Mouse (Mus musculus): ENCODE results near the gene Eva1b. TPM values are rescaled to one million over a fixed set of nuclear protein-coding genes. Genes with fewer than 3 reads are reported as not detected.
A peak's percentile ranks its signal among the peaks of the same experiment; 100 is the strongest.

Eva1b gene
- total RNA-seq (2015) (0.12 and 0.94 TPM in 2 replicates), total RNA-seq (2017) (1.7 TPM in 1 of 2 replicates, not detected in the other)

GRCm38 (mm10) chr4:126147533-126148160, at the start of gene Eva1b:
Eva1b (plus strand) TSS chr4:126147744.
- ATAC-seq (replicated peaks; ENCODE audit: poor library complexity), result no peak

GRCm38 (mm10) chr4:126099365-126099764, 48.2 kb upstream of the Eva1b start:
- peak; percentile 17; the same call in 1 of the 2 replicates for ATAC-seq (replicated peaks; ENCODE audit: poor library complexity)

- ATAC-seq (replicated peaks; ENCODE audit: poor library complexity), result no peak
Measured at GRCm38 (mm10) chr4:126100764-126101163, 46.8 kb upstream of the Eva1b start.

GRCm38 (mm10) chr4:126102061-126102841, 45.3 kb upstream of the Eva1b start:
- ATAC-seq (replicated peaks; ENCODE audit: poor library complexity), result no peak

- ATAC-seq (replicated peaks; ENCODE audit: poor library complexity), result peak; percentile 80
Measured at GRCm38 (mm10) chr4:126103057-126103581, 44.4 kb upstream of the Eva1b start.

- ATAC-seq (replicated peaks; ENCODE audit: poor library complexity), result peak; percentile 78
Measured at GRCm38 (mm10) chr4:126103590-126104068, 43.9 kb upstream of the Eva1b start, which contains the start of gene Stk40. Stk40 (plus strand) TSS chr4:126103957.

GRCm38 (mm10) chr4:126104261-126105075, 43.1 kb upstream of the Eva1b start:
- ATAC-seq (replicated peaks; ENCODE audit: poor library complexity), result no peak

GRCm38 (mm10) chr4:126105131-126105783, 42.3 kb upstream of the Eva1b start:
- no peak for ATAC-seq (replicated peaks; ENCODE audit: poor library complexity)

- ATAC-seq (replicated peaks; ENCODE audit: poor library complexity), result no peak
Measured at GRCm38 (mm10) chr4:126108061-126108740, 39.3 kb upstream of the Eva1b start.

- no peak for ATAC-seq (replicated peaks; ENCODE audit: poor library complexity)
Measured at GRCm38 (mm10) chr4:126109613-126110373, 37.8 kb upstream of the Eva1b start.

- peak; percentile 75 for ATAC-seq (replicated peaks; ENCODE audit: poor library complexity)
Measured at GRCm38 (mm10) chr4:126110374-126111152, 37.0 kb upstream of the Eva1b start.

- ATAC-seq (replicated peaks; ENCODE audit: poor library complexity), result no peak
Measured at GRCm38 (mm10) chr4:126111153-126111549, 36.4 kb upstream of the Eva1b start.

- ATAC-seq (replicated peaks; ENCODE audit: poor library complexity), result no peak
Measured at GRCm38 (mm10) chr4:126113243-126113642, 34.3 kb upstream of the Eva1b start.

GRCm38 (mm10) chr4:126113943-126114342, 33.6 kb upstream of the Eva1b start:
- ATAC-seq (replicated peaks; ENCODE audit: poor library complexity), result peak; percentile 59

GRCm38 (mm10) chr4:126115411-126115810, 32.1 kb upstream of the Eva1b start:
- no peak for ATAC-seq (replicated peaks; ENCODE audit: poor library complexity)

GRCm38 (mm10) chr4:126115871-126116521, 31.5 kb upstream of the Eva1b start:
- ATAC-seq (replicated peaks; ENCODE audit: poor library complexity), result no peak

GRCm38 (mm10) chr4:126117116-126117515, 30.4 kb upstream of the Eva1b start:
- ATAC-seq (replicated peaks; ENCODE audit: poor library complexity), result no peak

GRCm38 (mm10) chr4:126118651-126119050, 28.9 kb upstream of the Eva1b start:
- ATAC-seq (replicated peaks; ENCODE audit: poor library complexity), result no peak
